Mouse (Mus musculus): ENCODE measurements around the gene Fbf1. TPM values are rescaled to one million over a fixed set of nuclear protein-coding genes. Genes with fewer than 3 reads are reported as not detected.
A peak's percentile ranks its signal among the peaks of the same experiment; 100 is the strongest.

The Fbf1 gene
- polyA plus RNA-seq, 1 experiment from 2014 or later, result 67.7 TPM

DNA sequence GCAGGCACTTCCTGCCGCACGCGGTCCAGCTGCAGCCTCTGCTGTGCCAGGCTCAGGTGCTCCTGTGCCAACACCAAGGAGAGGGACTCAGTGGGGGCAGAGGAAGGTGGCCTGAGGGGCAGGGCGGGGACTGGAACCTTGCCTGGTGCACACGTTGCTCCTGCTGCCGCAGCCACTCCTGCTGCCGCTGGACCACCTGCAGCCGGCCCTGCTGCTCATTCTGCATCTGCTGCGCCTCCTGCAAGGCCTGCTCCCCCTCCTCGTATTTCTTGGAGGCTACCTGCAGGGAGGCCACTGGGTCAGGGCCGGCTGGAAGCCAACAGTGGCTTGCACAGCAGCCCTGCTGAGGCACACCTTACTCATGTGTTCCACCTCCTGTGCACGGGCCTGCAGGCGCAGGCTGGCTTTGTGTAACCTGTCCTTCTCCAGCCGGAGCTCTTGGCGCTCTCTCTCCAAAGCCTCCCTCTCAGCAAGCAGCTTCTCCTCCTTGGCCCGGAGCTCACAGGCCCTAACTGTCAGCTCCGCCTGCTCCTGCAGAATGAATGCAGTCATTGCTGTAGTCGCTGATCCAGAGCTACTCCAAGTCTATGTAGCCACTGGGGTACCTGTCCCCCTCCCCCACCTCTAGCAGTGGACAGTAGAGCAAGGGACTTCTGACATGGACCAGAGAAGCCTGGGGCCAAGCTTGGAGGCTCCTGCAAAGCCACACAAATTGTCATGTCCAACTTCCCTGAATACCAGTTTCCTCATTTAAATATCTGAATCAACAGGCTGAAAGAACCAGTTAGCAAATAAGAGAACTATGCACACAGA, 22.3 kb downstream of the Fbf1 start:
- H3K27ac ChIP-seq, result no peak overlapping the region
- no peak for DNase-seq (ENCODE audit: extremely low spot score, low spot score)
- no peak overlapping the region for H3K4me3 ChIP-seq
- H3K9me3 ChIP-seq, result no peaks in the 10 kb centered on the region
- peaks cover 36% of the 10 kb centered on the region for H3K4me1 ChIP-seq
- peaks cover 93% of the 10 kb centered on the region for H3K36me3 ChIP-seq (replicated peaks)
- 58% methylated on average over 18 of the region's 18 CpGs for WGBS
- H3K27me3 ChIP-seq (ENCODE audit: poor library complexity, severe bottlenecking), result no peaks in the 10 kb centered on the region

DNA sequence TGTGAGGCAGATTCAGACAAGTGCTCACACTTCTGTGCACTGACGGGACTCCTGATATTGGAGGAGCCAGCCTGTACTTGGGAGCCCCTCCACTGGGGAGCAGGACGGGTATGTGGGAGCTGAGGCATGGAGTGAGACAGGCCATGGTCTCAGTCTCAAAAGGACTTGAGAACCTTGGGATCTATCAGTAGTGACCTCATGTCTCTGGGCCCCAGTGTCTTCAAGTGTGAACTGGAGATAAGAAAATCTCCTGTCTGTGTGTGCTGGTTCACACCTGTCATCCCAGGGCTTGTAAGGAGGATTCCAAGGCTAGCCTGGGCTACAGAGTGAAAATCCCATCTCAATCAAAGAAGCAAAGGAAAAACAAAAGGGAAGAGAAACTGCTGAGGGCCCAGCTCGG, 24.5 kb downstream of the Fbf1 start:
- Histone ChIP-seq H3K9me3 (no peaks in the 10 kb centered on the region), H3K27ac (no peak overlapping the region), H3K4me1 (peaks cover 42% of the 10 kb centered on the region), H3K36me3 (replicated peaks) (peaks cover 71% of the 10 kb centered on the region), H3K4me3 (no peak overlapping the region), H3K27me3 (ENCODE audit: poor library complexity, severe bottlenecking) (no peaks in the 10 kb centered on the region)
- no peak for DNase-seq (ENCODE audit: extremely low spot score, low spot score)
- 89% methylated on average over 3 of the region's 3 CpGs for WGBS

DNA sequence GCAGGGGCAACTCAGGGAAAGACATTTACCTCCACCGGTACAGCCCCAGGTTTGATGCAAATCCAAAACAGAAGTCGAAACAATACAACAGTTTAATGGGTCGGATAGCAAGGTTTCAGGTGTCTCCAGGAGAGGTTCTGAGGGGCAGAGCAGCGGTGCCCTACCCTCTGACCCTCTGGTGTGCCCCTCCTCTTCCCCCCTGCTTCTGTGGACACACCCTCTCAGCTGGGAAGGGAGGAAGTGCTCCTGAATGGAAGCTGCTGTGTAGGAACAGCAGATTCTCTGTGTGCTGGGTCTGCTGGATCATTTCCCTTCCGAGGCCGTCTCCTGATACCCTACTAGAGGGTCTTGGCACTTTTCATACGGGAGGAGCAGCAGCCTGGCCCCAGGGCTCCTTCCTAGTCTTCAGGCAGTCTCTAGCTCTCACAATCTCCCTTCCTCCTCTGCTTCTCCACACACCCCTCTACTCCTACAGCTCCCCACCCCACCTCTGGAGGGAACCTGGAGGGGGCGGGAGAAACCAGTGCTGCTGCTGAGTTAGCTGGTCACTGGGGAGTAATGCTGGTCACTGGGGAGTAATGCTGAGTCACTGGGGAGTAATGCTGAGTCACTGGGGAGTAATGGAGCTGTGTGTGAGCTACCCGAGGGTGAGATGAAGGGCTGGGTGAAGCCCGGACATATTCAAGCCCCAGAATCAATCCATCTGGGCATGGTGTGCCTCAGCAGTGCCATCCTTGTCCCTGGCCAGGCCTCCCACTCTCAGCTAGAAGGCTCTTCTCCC, 25.6 kb downstream of the Fbf1 start:
- Histone ChIP-seq H3K36me3 (replicated peaks) (peaks cover 60% of the 10 kb centered on the region), H3K27me3 (ENCODE audit: poor library complexity, severe bottlenecking) (no peaks in the 10 kb centered on the region), H3K4me1 (peaks cover 43% of the 10 kb centered on the region), H3K9me3 (no peaks in the 10 kb centered on the region), H3K27ac (peak overlapping the region; percentile 65), H3K4me3 (no peak overlapping the region)
- WGBS, result 75% methylated on average over 10 of the region's 10 CpGs
- no peak for DNase-seq (ENCODE audit: extremely low spot score, low spot score)

DNA sequence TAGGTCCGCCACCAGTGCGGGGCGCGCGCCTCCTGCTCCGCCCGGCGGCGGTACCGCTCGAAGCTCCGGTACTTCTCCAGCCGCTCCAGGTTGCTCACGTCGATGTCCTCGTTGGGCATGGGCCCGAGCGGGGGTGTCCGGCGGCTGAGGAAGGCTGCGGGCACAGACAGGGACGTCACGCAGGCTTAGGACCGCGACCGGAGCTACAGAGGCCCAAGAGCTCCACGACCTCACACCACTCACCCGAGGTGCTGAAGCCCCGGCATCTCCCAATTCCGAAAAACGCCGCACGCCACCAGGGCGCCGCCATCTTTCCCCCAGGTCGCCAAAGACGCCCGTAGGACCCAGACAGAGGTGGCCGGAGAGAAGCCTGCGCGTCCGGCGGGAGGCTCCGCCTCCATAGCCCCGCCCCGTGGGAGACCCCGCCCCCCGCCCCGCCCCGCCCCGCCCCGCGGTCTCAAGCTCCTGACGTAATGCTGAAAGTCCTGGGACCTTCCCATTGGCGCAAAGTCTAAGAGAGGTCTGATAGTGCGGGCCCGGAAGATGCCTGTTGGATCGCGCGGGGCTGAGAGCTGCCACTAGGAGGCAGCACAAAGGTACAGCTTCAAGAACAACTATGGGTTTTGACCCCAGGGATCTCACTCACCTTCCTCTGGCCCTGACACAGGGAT, 29.4 kb downstream of the Fbf1 start, which contains the start of gene Mrpl38:
Mrpl38 (minus strand) TSS at position 401 of the 671 bp plus-strand sequence.
- peaks cover 60% of the 10 kb centered on the region for H3K36me3 ChIP-seq (replicated peaks)
- under 1% methylated on average over 60 of the region's 60 CpGs for WGBS

DNA sequence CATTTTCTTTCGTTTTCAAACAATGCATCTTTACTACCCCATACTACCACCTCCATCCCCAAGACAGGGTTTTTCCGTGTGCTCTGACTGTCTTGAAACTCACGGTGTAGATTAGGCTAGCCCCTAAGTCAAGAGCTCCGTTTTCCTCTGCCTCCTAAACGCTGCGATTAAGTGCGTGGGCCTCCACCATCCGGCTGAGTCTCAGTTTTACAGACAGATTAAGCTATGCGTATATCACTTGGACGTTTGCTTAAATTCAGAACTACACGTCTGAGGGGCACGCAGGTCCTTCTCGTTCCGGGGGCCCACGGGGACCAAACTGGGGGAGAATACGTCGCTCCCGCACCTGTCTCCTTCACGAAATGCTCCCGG, 29.9 kb downstream of the Fbf1 start:
- no peak for DNase-seq (ENCODE audit: extremely low spot score, low spot score)
- Histone ChIP-seq H3K36me3 (replicated peaks) (peaks cover 60% of the 10 kb centered on the region), H3K27ac (peak overlapping the region; percentile 91)

More for the DNA sequence above, 29.4 kb downstream of the Fbf1 start, which contains the start of gene Mrpl38:
- peaks cover 45% of the 10 kb centered on the region for H3K4me1 ChIP-seq
- peak within 1 kb of the TSS; percentile 99 for H3K4me3 ChIP-seq
- H3K27me3 ChIP-seq (ENCODE audit: poor library complexity, severe bottlenecking), result no peaks in the 10 kb centered on the region
- peak; percentile 96 for DNase-seq (ENCODE audit: extremely low spot score, low spot score)
- H3K9me3 ChIP-seq, result no peaks in the 10 kb centered on the region
- H3K27ac ChIP-seq, result peak within 1 kb of the TSS; percentile 91

DNA sequence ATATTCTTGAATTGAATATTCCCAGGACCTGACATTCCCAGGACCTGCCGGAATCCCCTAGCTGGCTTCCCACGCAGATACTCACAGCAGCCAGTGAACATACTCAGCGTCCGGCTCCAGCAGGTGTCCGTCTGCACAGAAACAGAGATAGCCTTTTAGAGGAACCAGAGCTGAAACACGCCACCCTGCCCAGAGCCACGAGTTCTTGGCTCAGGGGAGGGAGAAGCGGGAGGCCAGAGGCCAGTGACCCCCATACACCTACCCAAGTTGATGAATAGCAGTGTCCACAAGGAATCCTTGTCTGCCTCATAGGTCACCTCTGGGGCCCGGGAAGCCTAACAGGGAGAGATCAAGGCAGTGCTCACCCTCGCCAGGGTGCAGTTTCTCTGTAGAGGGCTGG, 33.8 kb downstream of the Fbf1 start:
- Histone ChIP-seq H3K4me1 (peaks cover 55% of the 10 kb centered on the region), H3K4me3 (no peak overlapping the region), H3K9me3 (no peaks in the 10 kb centered on the region), H3K27me3 (ENCODE audit: poor library complexity, severe bottlenecking) (peaks cover 19% of the 10 kb centered on the region), H3K27ac (no peak overlapping the region), H3K36me3 (replicated peaks) (peaks cover 61% of the 10 kb centered on the region)
- DNase-seq (ENCODE audit: extremely low spot score, low spot score), result no peak
- 94% methylated on average over 10 of the region's 10 CpGs for WGBS

More for the DNA sequence above, 29.9 kb downstream of the Fbf1 start:
- Histone ChIP-seq H3K27me3 (ENCODE audit: poor library complexity, severe bottlenecking) (no peaks in the 10 kb centered on the region), H3K4me1 (peaks cover 45% of the 10 kb centered on the region), H3K4me3 (peak overlapping the region; percentile 99), H3K9me3 (no peaks in the 10 kb centered on the region)
- WGBS, result under 1% methylated on average over 20 of the region's 20 CpGs

DNA sequence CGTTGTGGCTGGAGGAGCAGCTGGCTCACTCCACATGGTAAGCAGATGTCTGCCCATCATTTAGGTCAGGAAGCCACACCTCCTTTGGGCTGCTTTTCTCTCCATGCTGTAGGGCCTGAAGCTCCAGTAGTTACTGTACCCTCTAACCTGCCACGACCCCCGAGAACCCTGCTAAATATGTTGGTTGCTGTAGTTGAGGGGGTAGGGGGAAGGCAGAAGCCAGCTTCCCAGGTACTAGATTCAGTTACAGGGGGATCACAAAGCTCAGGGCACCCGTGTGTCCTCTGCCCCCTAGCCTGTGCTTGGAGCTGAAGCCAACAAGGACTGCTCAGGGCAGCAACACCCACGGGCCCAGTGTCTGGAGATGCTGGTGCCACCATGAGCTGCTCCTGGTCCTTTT, 34.5 kb downstream of the Fbf1 start:
- Histone ChIP-seq H3K27ac (no peak overlapping the region), H3K27me3 (ENCODE audit: poor library complexity, severe bottlenecking) (peaks cover 24% of the 10 kb centered on the region), H3K4me1 (peaks cover 49% of the 10 kb centered on the region), H3K9me3 (no peaks in the 10 kb centered on the region), H3K36me3 (replicated peaks) (peaks cover 61% of the 10 kb centered on the region), H3K4me3 (no peak overlapping the region)
- WGBS, result 73% methylated on average over 5 of the region's 5 CpGs
- no peak for DNase-seq (ENCODE audit: extremely low spot score, low spot score)

DNA sequence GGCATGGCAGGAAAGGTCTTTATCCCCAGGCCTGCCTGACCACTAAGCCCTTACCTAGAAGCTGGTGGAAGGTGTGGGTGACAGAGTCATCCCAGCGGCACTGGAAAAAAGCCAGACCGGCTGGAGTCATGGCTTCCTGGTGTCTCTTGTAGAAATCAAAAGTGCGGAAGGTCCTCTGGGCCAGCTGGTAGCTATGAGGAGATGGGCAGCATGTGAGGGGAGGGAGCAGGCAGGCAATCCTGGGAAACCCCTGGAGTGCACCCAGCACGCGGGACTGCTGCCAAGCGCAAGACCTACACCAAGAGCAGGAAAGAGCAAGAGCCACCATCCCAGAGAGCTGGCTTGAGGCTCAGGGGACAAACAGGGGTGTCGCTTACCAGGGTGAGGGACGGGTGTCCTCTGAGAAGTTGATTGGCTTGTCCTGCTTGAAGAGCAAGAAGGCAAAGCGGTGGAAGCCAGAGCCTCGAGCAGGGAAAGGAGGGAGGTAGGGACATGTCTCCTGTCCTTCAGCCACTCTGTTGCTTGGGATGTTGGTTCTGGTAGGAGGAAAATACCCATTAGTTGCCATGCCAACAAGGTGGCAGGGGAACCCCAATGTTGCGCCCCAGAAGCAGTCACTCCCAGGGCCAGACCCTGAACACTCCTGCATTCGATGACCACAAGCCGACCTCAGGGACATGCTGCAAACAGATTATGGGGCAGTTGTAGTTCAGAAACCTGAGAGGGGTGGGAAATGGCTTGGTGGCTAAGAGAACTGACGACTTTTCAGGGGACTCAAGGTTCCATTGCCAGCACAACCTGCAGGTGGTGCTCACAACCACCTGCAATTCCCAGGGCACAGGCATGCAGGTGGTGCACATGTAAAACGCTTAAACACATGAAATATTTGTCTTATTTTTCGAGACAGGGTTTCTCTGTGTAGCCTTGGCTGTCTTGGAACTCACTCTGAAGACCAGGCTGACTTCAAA, 35.3 kb downstream of the Fbf1 start:
- Histone ChIP-seq H3K4me3 (no peak overlapping the region), H3K27ac (no peak overlapping the region), H3K36me3 (replicated peaks) (peaks cover 61% of the 10 kb centered on the region), H3K27me3 (ENCODE audit: poor library complexity, severe bottlenecking) (peaks cover 29% of the 10 kb centered on the region), H3K9me3 (no peaks in the 10 kb centered on the region), H3K4me1 (peaks cover 48% of the 10 kb centered on the region)
- WGBS, result 87% methylated on average over 16 of the region's 16 CpGs
- no peak for DNase-seq (ENCODE audit: extremely low spot score, low spot score)

DNA sequence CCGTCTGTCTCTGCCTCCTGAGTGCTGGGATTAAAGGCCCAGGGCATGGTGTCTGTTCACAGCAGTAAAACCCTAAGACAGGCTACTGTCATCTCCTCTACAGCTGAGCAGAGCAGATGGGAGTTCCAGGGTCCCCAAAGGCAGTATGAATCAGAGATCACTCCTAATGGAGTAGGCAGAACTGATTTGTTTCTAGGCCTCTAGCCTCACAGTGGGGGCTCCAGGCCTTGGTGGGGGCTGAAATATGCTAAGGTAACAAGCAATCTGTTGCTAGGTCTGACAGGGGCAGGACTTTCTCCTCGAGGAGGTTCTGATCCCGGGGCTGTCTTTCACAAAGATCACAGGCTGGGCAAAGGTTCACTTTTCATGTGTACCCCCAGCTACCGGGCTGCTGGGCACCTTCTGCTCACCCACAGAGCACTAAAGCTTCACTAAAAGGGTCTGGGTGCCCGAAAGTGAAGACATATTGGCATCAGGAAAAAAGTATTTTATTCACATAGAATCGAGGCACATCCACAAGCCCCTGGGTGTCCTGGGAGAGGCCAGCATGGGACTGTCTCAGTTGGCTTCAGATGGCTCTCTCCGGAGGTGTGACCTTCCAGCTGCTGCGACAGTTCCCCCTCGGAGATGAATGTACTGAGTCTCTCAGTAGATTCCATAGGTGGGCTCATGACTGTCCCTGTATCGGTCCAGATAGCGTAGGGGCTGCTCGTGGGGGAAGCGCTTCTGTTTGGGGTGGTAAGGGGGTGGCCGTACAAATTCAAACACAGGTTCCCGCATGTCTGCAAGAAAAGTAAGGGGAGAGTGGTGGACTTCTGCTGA, 36.4 kb downstream of the Fbf1 start:
- DNase-seq (ENCODE audit: extremely low spot score, low spot score), result no peak
- WGBS, result 87% methylated on average over 15 of the region's 15 CpGs
- Histone ChIP-seq H3K27me3 (ENCODE audit: poor library complexity, severe bottlenecking) (peaks cover 29% of the 10 kb centered on the region), H3K36me3 (replicated peaks) (peaks cover 53% of the 10 kb centered on the region), H3K27ac (peak overlapping the region; percentile 90), H3K4me1 (peaks cover 47% of the 10 kb centered on the region), H3K4me3 (peak overlapping the region; percentile 66), H3K9me3 (no peaks in the 10 kb centered on the region)

DNA sequence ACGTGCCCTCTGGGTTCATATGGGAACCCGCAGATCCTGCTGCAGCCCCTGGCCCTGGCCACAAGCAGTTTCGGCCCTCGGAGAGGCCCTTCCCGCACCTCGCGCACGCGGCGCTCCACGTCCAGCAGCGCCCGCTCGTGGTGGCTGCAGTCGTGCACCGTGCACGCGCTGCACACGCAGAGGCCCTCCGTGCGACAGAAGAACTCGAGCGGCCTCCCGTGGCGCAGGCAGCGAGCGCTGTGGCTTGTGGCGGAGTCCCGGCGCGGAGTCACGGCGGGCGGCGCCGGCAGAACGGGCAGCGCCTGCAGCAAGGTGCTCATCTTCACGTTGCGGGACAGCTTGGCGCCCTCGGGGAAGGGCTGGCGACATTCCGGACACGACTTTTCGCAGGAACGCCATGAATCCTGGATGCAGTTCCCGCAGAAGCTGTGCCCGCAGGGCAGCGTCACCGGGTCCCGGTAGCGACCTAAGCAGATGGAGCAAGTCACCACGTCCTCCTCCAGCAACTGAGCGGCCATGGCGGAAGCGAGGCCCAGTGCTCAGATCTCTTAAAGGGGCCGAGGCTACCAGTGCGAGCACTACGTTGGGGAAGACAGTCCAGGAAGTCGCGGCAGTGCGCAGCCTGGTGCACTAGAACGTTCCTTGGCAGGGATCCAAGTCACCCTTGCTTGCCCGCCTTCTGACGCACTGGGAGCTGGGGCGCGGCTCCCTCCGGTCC, 37.3 kb downstream of the Fbf1 start, which contains the start of gene Trim65:
Trim65 (minus strand) TSS at position 641 of the 718 bp plus-strand sequence.
- Histone ChIP-seq H3K27ac (peak within 1 kb of the TSS; percentile 90), H3K9me3 (no peaks in the 10 kb centered on the region), H3K4me3 (peak within 1 kb of the TSS; percentile 66), H3K4me1 (peaks cover 44% of the 10 kb centered on the region), H3K36me3 (replicated peaks) (peaks cover 52% of the 10 kb centered on the region), H3K27me3 (ENCODE audit: poor library complexity, severe bottlenecking) (peaks cover 29% of the 10 kb centered on the region)
- DNase-seq (ENCODE audit: extremely low spot score, low spot score), result peak; percentile 80
- WGBS, result 3% methylated on average over 69 of the region's 69 CpGs
